Mouse (Mus musculus): ENCODE measurements around the gene Hoxb2.

Gene Hoxb2

GRCm38 (mm10) chr11:96351312-96351711, 987 bp downstream of the Hoxb2 start:
- no peak for DNase-seq (ENCODE audit: low spot score in 2 of 2)

GRCm38 (mm10) chr11:96351831-96352230, 1.5 kb downstream of the Hoxb2 start:
- no peak for DNase-seq (ENCODE audit: low spot score in 2 of 2)

- no peak for DNase-seq (ENCODE audit: low spot score in 2 of 2)
These were observed 2.6 kb downstream of the Hoxb2 start for GRCm38 (mm10) chr11:96352691-96353521.

- DNase-seq (ENCODE audit: low spot score in 2 of 2) = no peak
These were observed 3.2 kb downstream of the Hoxb2 start for GRCm38 (mm10) chr11:96353522-96353841.

GRCm38 (mm10) chr11:96353939-96354338, 3.6 kb downstream of the Hoxb2 start:
- no peak for DNase-seq (ENCODE audit: low spot score in 2 of 2)

GRCm38 (mm10) chr11:96354376-96354775, 4.1 kb downstream of the Hoxb2 start:
- no peak for DNase-seq (ENCODE audit: low spot score in 2 of 2)

GRCm38 (mm10) chr11:96354801-96355311, 4.5 kb downstream of the Hoxb2 start:
- DNase-seq (ENCODE audit: low spot score in 2 of 2) = no peak

- no peak for DNase-seq (ENCODE audit: low spot score in 2 of 2)
These were observed 13.5 kb downstream of the Hoxb2 start for GRCm38 (mm10) chr11:96363807-96364206.

GRCm38 (mm10) chr11:96365441-96366091, 15.2 kb downstream of the Hoxb2 start, which contains the start of gene Hoxb1:
TSS of gene Hoxb1 (plus strand) at chr11:96365752.
- DNase-seq (ENCODE audit: low spot score in 2 of 2) = no peak

- no peak for DNase-seq (ENCODE audit: low spot score in 2 of 2)
These were observed 16.0 kb downstream of the Hoxb2 start for GRCm38 (mm10) chr11:96366092-96367041.

GRCm38 (mm10) chr11:96367141-96367540, 16.8 kb downstream of the Hoxb2 start:
- DNase-seq (ENCODE audit: low spot score in 2 of 2) = no peak

GRCm38 (mm10) chr11:96368686-96369085, 18.4 kb downstream of the Hoxb2 start:
- no peak for DNase-seq (ENCODE audit: low spot score in 2 of 2)

- no peak for DNase-seq (ENCODE audit: low spot score in 2 of 2)
These were observed 18.8 kb downstream of the Hoxb2 start for GRCm38 (mm10) chr11:96369140-96369539.

GRCm38 (mm10) chr11:96371726-96372125, 21.4 kb downstream of the Hoxb2 start:
- DNase-seq (ENCODE audit: low spot score in 2 of 2) = no peak

GRCm38 (mm10) chr11:96372519-96372918, 22.2 kb downstream of the Hoxb2 start:
- DNase-seq (ENCODE audit: low spot score in 2 of 2) = no peak

GRCm38 (mm10) chr11:96374810-96375209, 24.5 kb downstream of the Hoxb2 start:
- no peak for DNase-seq (ENCODE audit: low spot score in 2 of 2)

GRCm38 (mm10) chr11:96383381-96383780, 33.1 kb downstream of the Hoxb2 start:
- DNase-seq (ENCODE audit: low spot score in 2 of 2) = no peak

- DNase-seq (ENCODE audit: low spot score in 2 of 2) = no peak
These were observed 37.3 kb downstream of the Hoxb2 start for GRCm38 (mm10) chr11:96387635-96388034.

GRCm38 (mm10) chr11:96396772-96397626, 46.7 kb downstream of the Hoxb2 start:
- DNase-seq (ENCODE audit: low spot score in 2 of 2) = no peak

GRCm38 (mm10) chr11:96397806-96398335, 47.5 kb downstream of the Hoxb2 start:
- no peak for DNase-seq (ENCODE audit: low spot score in 2 of 2)

- DNase-seq (ENCODE audit: low spot score in 2 of 2) = peak in 1 of 2 experiments; percentile 21
These were observed 49.6 kb downstream of the Hoxb2 start for GRCm38 (mm10) chr11:96399923-96400322.

Data from urinary bladder, postnatal 4 days (tissue).